Mouse (Mus musculus) adrenal gland, adult 2 months (tissue): ENCODE measurements at regions not wholly inside any gene's neighbourhood (a gene's known extent, or its start where the extent isn't known, plus 50 kb on each side); places are given as distances from the start of the nearest gene placed in this dataset.

ENCODE experiments used
- DNase-seq: peaks from one replicate; pipeline ENCODE4 v3.0.0; 2021

DNA sequence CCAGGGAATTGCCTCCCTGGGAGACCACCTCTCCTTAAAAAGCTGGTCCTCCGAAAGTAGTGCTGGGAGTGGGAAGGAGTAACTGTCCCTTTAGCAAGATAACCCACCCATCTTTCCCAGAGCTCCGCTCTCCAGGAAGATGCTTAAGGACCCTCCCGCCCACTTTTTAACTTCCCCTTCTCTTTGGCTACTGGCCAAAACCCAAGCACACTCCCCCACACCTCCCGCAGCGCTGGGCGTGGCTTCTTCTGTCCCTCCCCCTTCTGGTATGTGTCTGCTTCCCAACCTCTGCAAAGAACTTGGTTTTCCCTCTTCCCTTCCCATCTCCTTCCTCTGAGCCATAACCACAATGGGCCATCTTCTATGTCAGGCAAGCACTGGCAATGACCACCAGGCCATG, 85.4 kb downstream of the Rpap3 start:
- DNase-seq = no peak

DNA sequence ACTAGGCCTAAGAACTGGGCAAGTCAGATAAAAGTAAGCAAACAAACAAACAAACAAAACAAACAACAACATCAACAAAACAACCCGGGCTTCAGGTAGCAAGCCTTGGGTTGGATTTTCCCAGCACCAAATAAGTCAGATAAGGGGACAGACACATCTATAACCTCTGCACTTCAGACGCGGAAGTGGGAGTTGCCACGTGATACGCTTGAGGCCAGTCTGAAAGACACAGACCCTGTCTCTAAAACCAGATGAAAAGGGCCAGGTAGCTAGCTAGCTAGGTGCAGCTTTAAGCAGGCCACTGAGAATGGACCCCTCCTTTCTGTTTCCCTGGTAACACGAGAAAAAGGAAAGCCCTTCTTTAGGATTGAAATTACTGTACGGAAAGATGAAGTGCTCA, 85.9 kb downstream of the Rpap3 start:
- no peak for DNase-seq

DNA sequence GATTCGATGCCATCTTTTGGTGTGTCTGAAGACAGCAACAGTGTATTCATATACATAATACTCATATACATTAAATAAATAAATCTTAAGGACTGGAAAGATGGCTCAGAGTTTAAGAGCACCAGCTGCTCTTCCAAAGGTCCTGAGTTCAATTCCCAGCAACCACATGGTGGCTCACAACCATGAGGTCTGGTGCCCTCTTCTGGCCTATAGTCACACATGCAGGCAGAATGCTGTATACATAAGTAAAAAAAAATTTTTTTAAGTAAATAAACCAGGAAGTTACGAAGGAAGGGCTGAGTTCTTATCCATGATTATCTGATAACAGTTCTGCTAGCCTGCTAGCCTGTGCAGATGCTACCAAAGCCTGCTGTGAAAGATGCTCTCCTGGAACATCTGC, 93.3 kb downstream of the Rpap3 start:
- no peak for DNase-seq

DNA sequence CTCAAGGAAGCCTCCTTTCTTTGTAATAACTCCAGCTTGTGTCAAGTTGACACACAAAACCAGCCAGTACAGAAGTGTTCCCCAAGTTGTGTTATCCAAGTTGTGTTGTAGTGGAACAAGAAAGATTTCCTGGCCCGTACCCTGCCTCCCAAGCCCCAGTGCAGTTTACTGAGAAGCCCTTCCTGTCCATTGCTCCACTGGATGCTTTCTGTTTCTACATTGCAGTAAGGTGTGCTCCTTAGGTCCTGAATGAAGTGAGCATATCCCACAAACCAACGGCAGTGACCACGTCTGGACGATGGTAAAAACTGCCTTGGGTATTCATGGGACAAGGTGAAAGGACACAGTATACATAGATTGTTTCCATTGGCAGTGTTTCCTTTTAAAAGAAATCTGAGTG, 94.9 kb downstream of the Rpap3 start:
- no peak for DNase-seq

DNA sequence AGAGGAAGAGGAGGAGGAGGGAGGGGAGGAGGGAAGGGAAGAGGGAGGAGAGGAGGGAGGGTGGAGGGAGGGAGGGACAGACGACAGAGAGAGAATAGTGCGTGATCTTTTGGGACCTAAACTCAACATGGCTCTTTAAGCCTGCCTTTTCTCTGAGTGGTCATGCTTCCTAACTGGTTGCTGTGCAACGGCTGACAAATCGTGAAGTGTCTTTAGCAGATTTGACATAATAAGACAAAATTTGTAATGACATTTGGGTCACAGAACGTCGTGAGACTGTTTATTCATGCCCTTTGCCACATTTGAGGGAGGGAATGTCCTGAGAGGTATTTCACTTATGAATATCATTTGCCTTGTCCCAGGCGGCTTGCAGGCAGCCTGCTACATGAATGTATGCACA, 96.1 kb downstream of the Rpap3 start:
- no peak for DNase-seq

DNA sequence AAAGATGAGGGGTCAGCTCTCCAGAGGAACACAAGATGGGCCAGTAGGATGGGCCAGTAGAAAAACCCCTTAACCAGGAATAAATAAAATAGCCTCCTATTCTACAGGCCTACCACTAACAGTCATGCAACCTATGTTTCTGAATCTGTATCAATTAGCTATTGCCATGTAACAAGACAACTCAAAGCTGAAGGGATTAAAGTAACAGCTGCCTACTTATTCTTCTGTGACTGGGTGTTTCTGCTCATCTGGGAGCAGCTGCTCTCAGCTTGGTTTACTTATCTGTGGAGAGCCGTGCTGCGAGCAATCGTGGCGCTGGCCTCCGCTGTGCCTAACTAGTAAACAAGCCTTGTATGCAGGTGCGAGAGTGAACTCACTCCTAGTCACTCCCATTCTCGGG, 97.0 kb downstream of the Rpap3 start:
- DNase-seq = no peak

DNA sequence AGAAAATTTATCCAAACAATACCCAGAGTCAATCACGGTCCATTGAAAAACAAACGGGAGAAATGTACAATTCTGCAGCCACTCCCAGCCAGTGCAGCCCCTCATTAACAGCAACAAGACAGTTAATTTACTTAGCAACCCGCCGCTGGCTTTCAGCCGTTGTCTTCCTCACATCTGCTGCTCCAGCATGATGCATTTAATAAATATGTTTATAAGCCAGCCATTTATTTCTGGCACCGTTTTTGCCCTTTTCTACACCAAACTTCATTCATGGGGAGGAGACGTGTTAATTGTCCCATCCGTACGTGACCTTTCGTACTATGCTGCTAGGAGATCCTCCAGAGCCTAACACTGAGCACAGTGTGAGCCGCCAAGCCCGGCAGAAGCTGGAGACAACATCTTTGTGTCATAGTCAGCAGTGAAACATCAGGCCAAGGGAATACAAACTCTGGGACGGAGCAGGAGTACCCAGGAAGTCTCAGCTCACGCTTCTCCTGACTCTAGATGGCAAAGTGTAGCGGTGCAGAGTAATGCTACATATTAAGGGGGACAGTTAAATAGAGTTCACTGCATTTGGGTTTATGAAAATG, 97.9 kb downstream of the Rpap3 start:
- no peak for DNase-seq

DNA sequence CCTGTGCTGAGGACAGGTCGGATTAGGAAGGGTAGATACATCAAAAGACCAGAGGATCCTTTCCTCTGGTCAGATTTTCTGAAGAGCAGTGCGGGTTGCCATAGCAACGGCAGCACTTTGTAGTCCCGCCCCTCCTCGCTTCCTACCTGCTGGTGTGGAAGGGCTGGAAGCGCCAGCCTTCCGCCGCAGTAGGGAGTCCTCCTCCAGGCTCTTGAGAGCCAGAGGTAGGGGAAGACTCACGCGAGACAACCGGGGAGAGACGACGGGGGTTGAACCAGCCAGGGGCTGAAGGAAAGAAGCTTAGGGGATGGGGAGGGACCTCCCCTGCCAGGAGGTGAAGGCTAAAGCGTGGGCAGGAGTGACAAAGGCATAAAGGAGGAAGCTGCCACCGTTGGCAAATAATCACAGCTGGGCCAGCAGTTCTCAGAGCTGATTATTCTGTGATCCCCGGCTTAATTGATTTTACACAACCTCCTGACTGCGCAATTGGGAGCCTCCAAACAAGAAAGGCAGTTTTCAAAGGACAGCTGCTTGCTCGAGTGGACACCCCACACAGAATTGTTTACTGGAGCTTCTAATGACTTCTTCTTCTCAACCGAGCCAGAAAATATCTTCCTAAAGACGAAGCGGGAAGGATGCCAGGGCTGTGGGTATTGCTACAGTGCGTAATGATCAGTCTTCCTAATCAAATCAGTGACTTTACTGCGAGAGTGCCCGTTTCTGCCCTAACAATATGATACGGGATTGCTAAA, 98.8 kb downstream of the Rpap3 start:
- peak; percentile 47 for DNase-seq

DNA sequence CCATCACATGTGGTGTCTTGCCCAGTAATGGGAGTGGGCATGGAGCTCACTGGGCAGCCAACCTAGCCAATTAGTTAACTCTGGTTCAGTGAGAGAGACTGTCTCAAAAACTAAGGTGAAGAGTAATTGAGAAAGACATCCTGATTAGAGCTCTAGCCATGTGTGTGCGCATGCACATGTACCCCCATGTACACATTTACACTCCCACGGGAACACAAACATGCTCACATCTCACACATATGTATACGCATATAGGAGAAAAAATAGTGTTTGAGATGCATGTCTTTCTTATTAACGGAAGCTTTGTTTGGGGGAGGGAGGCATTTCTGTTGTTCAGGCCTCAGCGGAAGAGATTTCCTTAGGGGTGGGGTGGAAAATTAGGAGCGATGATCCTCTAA, 99.4 kb downstream of the Rpap3 start:
- no peak for DNase-seq

DNA sequence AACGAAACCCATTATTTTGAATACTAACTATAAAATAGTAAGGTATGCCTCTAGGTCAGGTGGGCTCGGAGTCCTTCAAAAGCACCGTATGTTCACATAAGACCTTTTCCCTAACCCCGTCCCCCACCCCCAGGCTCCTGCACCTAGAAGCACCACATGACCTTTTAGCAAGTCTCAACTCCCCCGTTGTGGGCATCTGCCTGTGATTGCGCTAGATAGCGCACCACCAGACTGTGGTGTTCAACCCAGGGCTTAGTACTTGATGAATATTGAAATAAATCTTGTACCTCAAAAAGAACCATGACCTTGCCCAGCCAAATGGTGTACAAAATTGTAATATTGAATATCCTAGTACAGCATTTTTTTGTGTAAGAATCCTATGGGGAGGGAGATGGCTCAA, 99.8 kb downstream of the Rpap3 start:
- DNase-seq = no peak

DNA sequence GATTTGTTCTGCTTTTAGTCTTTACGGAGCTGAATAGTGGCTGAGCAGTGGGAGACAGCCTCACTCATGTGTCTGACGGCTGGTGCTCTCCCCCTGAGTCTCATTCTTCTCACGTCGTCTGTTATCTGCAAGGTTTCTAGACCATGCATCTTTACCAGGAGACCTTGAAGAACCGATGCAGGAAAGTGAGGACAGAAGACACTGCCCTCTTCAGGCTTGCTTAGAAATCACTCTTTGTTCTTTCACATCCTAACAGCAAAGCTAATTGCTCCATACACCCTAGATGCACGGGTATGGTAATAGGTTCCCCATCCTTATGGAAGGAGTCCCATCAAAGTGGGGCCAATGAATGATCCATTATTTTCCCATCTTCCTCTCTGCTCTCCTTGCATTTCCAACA, 102.1 kb downstream of the Rpap3 start:
- no peak for DNase-seq

DNA sequence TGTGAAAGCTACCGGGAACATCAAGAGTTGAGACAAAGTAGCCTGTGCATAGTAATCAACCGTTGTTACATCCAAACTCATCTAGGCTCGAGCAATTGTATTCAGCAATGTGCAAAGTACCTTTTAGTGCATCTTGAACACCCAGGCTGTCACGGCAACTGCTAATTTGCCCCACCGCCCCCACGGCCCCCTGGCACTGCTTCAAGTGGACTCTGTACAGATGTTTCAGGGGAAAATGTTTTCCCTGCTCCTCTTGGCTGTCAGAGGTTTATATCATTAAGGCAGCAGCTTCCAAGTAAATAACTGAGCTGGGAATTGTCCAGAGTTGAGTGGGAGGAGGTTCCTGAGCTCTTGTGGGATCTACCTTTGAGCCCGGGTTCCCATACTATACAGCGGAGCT, 107.4 kb downstream of the Rpap3 start:
- DNase-seq = no peak

DNA sequence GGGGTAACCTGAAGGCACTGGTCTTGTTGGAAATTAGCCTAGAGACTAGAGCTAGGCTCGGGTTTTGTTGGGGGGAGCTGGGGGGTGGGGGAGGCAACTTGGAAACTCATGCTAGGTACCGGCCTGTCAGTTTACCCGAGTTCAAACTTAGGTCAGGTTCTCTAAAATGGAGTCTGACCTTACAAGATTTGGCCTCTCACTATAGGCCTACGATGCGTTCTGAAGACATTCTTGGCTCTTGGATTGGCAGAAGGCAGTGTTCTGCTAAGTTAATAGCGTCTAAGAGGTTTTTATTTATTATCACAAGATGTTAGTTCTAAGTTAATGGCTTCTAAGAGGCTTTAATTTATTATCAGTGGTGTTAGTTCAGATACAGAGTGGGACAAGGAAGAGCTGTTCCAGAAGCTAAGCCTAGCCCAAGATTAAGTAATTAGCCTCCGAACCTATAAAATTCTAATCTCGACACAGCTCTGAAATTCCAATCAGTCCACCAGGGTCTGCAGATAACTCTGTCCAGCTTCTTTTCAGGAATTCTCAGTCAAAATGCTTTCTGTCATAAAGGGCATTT, 109.0 kb downstream of the Rpap3 start:
- DNase-seq = no peak

DNA sequence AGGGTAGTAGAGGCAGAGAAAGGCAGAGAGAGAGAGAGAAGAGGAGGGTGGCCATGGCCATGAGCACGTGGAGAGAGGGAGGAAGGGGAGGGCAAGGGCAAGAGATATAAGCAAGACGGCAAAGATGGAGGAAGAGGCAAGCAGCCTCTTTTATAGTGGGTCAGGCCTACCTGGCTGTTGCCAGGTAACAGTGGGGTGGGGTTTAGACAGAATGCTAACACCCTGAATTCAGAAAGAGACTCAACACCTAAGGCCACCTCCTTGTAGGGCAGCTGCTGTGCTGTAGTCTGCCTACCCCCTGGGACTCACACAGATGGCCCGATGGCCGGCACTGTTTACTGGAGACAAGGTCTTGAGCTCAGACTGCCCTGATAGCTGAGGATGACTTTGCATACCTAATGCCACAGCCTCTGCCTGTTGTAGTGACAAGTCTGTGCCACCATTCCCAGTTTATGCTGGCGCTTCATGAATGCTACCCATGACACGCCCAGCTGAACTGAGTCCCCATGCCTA, 110.3 kb downstream of the Rpap3 start:
- DNase-seq = no peak

DNA sequence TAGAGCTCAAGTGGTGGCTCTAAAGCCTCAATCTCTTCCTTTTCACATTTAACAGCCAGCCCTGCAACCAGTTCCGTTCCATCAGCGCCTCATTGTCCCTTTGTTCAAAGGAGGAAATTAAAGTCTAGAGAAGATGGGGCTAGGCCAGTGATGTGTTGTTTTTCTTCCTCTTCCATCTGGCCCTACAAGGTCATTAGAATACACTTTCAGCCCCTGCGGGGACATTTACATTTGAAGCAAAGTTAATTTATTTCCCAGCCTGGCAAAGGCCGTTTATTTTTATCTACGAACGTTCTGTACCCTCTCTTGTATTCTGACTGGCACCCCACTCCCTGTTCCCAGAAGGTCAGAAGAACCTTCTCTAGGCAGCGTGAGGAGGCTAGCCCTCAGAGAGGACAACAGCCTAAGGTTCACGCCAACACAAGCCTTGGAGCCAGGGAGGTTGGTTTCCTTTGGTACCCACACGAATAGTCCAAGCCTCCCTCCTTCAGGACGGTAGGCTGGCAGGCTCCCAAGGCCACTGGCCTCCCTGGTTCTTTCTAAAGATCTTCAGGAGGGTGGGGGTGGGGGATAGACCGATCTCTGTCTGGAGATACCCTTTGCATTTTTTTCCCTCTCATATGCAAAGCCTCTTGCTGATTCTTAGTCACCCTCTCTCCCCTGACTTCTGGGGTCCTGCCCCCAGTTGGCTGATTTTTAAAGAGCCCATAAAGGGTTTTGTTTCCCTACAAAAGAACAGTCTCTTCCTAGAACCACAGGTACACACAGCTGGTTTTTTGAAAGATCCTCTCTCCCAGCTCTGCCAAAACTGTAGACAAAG, 111.6 kb downstream of the Rpap3 start:
- peak; percentile 18 for DNase-seq

DNA sequence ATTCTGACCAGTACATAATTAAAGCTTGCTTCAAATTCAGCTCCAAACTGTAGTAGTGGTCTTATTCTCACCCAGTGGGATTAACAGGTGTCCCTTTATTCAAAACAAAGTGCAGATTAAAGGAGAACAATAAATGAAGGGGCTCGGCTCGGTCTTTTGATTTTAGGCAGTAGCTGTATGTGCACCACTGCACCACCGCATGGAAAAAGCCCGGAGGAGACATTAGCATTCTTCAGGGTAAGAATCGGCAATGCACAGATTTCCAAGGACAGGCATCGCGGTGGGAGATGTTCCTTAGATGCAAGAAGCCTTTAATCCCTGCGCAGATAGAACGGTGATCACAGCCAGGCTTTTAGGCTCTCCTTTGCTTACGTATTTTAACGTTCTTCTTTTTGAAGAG, 112.8 kb downstream of the Rpap3 start:
- no peak for DNase-seq

DNA sequence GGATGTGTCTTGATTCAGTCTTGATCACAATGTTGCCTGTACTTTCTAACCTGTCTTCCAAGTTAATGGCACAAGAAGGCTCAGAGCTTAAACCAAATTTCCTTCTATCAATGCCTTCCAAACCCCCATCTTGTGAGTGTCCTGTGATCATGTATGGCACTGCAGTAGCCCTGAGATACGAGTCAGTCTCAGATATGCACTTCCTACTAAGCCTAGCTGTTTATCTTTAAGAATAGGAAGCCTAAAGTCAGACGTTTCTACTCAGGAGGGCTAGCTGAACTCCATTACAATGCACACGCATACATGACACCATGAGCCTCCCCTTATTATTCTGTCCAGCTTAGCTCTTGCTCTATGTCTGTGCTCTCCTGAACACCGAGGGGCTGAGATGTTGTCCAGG, 114.2 kb downstream of the Rpap3 start:
- DNase-seq = no peak

DNA sequence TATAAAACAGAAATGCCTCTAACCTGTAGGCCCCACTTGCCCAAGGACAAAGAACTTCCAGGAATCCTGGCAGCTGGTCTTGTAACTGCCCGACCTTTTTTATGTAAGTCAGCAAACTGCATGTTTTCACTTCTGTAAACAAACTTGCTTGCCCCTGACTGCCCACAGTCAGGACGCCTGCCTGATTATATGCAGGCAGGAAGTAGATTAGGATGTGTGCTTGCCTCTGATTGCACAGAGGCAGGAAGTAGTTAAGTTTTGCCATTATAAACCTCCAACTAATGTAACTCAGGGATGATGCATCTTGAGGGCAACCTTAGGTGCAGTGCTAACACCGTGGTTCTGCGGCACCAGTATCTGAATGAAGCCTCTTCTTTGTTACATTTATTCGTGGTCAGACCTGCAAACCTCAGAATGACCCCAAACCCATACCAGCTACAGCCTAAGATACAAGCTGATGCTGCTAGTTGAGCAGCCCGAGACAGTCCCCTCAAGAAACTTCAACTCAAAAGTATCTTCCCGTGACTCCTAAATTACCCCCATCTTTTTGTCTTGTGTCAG, 114.8 kb downstream of the Rpap3 start:
- no peak for DNase-seq

DNA sequence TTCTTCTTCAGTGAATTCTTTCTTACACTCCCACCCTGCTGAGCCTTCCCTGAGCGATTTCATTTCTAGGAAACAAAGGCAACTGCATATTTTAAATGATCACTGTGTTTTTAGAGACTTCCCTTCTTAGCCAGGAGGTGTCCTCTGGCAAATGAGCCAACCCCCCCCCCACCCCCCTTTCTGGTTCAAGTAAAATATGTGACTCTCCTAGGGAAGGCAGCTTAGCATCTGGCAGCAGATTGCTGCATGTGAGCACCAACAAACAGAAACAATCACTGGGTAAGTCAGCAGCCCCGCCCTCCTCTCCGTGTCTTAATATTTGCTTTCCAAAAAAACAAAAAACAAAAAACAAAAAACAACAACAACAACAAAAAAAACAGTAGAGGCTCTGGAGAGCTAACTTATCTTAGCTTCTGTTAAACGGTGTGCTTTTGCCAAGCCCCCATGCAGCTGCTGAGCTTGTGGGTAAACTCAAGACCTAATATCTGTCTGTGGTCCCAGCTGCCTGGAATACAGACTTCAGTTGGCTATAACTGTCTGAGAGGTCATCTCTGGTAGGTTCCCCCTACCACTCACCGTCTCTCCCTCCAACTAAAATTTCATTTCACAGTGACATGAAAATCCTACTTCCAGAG, 117.9 kb downstream of the Rpap3 start:
- DNase-seq = no peak

DNA sequence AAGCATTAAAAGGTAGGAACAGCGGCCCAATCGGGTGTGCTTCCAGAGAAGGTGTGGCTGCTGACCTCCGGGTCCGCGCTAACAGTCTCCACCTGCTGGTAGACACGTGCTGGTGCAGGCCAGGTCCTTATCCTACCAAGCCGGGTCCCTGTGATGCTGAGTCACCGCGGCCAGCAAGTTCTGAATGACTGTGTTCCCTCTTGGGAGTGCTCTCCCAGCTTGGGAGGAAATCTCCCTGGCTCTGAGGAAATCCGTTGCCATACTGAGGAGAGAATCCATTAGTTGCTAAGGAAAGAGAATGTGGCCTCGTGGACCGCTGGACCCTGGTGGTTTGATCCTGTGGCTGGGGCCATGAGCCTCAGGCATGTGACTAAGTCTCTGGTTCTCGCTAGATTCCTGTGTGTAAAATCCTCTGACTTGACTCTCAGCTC, 123.9 kb downstream of the Rpap3 start:
- peak; percentile 92 for DNase-seq

DNA sequence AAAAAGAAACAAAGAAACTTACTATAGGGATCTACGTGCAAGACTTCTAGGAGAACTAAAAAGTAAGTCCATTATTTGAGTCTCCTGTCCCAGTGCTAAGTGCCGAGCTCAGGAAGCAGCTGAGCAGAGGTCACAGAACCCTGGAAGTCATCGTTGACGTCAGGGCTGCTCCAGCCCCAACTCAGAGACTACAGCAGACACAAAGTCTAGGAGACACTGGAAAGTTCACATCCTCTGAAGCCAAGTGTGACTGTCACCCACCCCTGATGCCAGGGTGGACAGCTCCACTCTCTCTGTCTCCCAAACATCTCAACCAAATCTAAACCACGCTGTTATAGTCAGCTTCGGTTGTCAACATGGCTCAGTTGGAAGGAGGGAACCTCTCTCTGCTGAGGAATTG, 124.9 kb downstream of the Rpap3 start:
- peak; percentile 49 for DNase-seq

DNA sequence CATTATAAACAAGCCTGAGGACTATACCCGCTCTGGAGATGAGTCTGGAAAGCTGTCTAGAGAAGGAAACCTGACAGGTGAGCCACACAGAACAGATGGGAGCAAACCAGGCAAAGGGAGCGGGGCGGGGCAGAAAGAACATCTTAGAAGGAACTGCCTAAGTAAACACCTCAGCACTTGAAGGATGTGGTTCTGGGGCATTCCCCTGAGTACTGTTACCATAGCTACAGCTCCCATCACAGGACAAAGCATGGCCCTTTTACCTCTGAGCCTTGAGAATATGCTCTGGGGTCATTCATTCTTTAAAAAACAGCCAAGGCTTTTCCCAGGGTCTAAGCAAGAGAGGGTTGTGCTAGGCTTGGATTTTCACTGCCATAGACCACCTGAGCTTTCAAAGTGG, 127.6 kb downstream of the Rpap3 start:
- DNase-seq = no peak
